Mouse (Mus musculus): ENCODE data around the gene Rap1a.
A peak's percentile ranks its signal among the peaks of the same experiment; 100 is the strongest.

The Rap1a gene

GRCm38 (mm10) chr3:105801191-105802166, at the start of gene Rap1a:
Rap1a (minus strand) TSS chr3:105801336.
- DNase-seq (ENCODE audit: low spot score) = peak; percentile 79

- DNase-seq (ENCODE audit: low spot score) = no peak
These were observed 45.3 kb upstream of the Rap1a start for GRCm38 (mm10) chr3:105846294-105847069.

- no peak for DNase-seq (ENCODE audit: low spot score)
These were observed 38.7 kb upstream of the Rap1a start for GRCm38 (mm10) chr3:105839836-105840235.

GRCm38 (mm10) chr3:105838655-105839054, 37.5 kb upstream of the Rap1a start:
- no peak for DNase-seq (ENCODE audit: low spot score)

GRCm38 (mm10) chr3:105836883-105837282, 35.7 kb upstream of the Rap1a start:
- no peak for DNase-seq (ENCODE audit: low spot score)

DNA sequence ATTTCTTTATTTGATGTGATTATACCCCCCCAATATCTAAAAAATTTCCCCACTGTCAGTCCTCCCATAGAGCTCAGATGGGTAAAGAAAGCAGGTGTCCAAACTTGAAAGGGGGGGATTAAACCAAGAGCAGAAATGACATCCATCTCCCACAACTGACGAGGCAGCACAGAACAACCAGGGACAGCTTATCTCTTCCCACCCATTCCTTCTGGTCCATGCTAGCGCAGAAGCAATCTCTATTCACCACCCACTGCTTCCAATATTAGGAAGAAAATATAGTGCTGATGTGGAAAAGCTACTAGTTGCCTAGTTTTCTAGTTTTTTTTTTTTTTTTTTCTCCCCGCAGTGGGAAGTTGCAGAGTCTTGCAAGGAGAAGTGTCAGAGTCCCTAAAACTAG, 34.7 kb upstream of the Rap1a start:
- no peak for DNase-seq (ENCODE audit: low spot score)

DNA sequence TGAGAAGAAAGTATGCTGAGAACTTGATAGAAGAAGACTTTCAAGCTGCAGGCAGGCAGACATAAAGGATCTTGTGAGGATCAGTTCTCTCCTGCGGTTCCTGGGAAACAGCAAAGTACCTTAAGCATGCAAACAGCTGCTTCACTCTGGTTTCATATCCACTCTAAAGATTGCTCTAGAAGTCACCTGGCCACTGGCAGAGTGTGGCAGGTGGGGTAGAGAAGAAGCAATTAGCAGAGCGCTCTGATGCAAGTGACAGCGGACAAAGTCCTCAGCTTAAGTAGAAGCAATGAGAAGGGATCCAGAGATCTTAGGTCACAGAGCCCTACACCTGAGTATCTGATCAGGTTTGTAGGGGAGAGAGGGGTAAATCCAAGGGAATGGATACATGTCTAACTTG, 30.4 kb upstream of the Rap1a start:
- no peak for DNase-seq (ENCODE audit: low spot score)

DNA sequence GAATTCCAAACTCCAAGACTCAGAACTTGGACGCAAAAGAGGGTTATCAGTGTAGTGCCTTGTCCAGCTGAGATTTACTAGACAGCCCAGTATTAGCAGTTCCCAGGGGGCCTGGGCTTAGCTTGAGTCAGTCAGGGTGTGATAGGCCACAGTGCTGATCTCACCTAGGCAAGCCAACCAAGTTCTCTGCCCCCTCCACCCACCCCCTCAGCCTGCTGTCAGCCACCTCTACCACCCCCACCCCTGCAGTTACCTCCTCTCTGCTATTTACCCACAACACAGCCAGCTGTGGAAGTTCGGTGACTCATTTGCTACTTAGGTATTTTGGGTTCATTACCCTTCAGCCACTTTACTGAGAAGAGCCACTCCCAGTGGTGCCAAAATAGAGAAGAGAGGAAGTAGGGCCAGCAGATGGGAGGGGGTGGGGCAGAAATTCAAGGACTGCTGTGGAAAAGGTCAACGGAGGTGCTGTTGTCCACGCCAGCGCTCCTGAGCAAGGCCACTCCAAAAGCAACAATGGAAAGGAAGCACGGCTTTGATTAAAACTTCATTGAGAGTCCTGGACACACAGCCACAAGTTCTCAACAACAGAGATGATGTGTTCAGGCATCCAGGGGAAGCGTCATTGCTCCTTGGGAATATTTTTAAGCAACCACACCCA, 24.5 kb upstream of the Rap1a start:
- peak; percentile 19 for DNase-seq (ENCODE audit: low spot score)

- no peak for DNase-seq (ENCODE audit: low spot score)
These were observed 23.6 kb upstream of the Rap1a start for GRCm38 (mm10) chr3:105824704-105825103.

DNA sequence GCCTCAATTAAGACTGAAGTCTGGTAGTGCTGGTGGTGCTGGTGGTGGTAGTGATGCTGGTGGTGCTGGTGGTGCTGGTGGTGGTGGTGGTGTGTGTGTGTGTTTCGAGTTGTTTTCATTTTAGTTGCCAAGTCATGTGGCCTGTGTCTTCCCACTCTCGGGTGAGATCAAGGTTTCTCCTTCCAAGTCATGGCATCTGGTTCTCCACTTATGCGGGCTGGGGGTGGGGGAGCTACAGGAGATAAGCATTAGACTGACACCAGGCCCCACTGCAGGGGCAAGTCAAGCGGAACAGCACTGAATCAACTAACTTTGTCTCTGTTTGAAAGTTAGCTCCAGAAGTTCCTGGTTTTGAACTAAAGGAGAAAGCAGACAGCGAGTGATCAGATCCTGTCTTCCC, 23.0 kb upstream of the Rap1a start:
- DNase-seq (ENCODE audit: low spot score) = no peak

GRCm38 (mm10) chr3:105823609-105824008, 22.5 kb upstream of the Rap1a start:
- no peak for DNase-seq (ENCODE audit: low spot score)

DNA sequence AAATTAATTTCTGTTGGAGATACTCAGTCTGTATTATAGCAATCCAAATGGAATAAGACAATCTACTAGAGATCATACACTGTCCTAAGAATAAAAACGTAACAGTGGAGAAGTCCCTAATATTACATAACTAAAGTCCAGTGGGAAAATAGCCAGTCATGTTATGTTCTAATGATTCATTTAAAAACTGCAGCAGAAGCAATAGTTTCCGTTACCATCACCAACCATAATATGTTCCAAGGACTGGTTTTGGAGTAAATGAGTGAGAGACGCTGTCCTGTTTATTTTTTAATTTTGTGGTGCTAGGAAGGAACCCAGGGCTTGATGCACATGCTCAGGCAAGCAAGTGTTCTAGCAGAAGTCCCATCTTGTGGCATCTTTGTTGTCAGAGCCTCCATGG, 20.4 kb upstream of the Rap1a start:
- DNase-seq (ENCODE audit: low spot score) = no peak

- no peak for DNase-seq (ENCODE audit: low spot score)
These were observed 19.1 kb upstream of the Rap1a start for GRCm38 (mm10) chr3:105820272-105820671.

DNA sequence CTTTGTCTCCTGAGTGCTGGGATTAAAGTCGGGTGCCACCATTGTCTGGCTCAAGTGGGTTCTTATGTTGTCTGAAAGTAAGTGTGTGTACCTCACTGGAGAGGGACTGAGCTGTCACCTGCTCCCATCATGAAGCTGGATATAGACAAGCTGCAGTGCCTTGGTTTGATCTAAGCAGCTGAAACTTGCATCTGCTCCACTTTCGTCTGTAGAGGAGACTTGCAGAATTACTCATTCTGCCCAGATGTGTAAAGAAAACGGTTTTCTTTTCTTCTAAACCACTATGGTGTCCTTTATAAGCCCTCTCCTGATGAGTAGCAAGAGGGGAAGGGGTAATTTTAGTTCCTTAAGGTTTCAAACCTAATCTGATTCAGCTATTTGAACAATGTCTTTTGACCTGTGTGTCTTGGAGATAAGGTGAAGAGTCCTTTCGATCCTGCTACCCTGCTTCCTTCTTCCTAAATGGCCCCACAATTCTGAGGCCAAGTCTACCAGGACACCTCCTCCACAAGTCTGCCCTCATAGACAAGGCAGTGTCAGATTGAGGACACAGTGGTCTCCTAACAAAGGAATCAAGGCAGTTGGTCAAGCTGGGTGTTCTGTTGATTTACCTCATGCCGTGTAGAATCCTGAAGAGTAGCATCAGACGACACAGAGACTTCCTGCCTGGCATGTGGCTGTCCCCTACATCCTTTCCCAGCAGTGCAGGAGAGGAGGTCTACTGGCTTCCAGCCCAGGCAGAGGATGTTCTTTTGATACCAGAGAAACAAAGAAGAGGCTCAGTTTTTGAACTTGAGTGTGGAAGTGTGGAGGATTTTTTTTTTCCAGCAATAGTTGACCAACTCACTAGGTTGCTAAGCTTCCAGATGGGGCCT, 17.2 kb upstream of the Rap1a start:
- no peak for DNase-seq (ENCODE audit: low spot score)

- no peak for DNase-seq (ENCODE audit: low spot score)
These were observed 15.0 kb upstream of the Rap1a start for GRCm38 (mm10) chr3:105816089-105816488.

DNA sequence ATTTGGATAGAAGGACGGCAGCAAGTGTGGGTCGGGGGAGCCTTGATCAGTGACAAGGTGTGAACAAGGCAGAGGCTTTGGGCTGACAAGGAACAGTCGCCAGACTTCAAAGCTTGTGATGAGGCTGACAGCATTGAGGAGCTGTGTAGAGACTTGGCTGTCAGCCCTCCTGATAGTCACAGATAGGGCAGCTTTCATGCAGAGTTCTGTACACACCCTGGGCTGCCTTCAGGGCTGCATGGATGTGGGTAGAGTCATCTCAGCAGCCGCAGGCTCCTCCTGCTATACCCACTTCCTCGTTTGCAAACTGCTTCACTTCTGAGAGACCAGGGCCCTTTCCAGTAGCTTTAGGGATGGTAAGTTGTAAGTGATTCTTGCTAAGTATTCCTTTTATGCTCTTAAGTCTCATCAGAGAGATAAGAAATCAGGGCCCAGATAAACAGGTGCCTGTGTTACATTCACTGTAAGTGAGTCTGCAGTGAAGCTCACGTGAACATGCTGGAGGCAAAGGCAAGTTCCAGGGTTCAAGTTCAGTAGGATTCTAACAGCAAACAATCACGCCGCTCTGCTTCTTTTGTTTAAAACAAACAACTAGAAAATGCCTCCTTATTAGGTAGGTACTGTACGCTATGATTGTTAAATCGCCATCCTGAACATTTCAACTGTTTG, 14.2 kb upstream of the Rap1a start:
- no peak for DNase-seq (ENCODE audit: low spot score)

GRCm38 (mm10) chr3:105811146-105811545, 10.0 kb upstream of the Rap1a start:
- DNase-seq (ENCODE audit: low spot score) = no peak

GRCm38 (mm10) chr3:105808179-105809037, 7.3 kb upstream of the Rap1a start:
- peak; percentile 28 for DNase-seq (ENCODE audit: low spot score)

GRCm38 (mm10) chr3:105807672-105808071, 6.5 kb upstream of the Rap1a start:
- no peak for DNase-seq (ENCODE audit: low spot score)

Measured in ovary, postnatal 36 days (tissue).